Mouse (Mus musculus) cerebellum, adult 18-20 months (tissue): ENCODE results near the gene Ganab.
"Not testable (repeated sequence)": the region's sequence is repeated elsewhere in the genome, so short reads cannot be mapped to it uniquely, and the experiment has no call there.

ENCODE experiments used
- DNase-seq, 2 experiments: peaks; one replicate each; pipeline ENCODE4 v3.0.0; 2021

Gene Ganab

DNA sequence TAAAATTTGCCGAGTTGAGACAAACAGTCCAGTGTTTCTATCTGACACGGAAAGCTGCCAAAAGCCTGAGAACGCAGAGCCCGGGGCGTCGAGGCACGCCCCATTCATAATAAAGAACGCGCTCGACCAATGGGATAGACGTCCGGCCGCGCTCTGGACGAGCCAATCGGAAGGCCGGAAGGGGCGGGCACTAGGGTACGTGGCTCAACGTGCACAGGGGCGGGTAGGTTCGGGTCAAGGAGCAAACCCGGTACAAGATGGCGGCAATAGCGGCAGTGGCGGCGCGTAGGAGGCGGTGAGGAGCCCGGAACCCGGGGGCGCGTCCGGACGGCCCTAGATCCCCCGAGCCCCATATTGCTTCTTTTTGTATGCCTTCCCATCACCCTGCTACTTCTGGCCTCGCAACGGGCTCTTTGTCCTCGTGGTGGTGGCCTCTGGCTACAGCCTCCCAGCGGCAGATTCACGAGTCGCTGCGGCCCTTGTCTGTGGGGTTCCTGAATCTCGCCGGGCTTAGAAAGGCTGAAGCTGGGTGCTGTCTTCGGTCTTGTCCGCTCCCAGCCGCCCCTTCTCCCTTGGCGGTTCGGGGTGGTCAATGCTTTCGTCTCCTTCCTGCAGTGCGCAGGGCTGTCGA is at the start of gene Ganab:
Ganab (plus strand) TSS at position 207 of the 631 bp plus-strand sequence.
- DNase-seq, result peak; percentile 95 to 98

- DNase-seq, result no peak
Observed at GRCm38 (mm10) chr19:8848356-8848755, 49.5 kb upstream of the Ganab start.

DNA sequence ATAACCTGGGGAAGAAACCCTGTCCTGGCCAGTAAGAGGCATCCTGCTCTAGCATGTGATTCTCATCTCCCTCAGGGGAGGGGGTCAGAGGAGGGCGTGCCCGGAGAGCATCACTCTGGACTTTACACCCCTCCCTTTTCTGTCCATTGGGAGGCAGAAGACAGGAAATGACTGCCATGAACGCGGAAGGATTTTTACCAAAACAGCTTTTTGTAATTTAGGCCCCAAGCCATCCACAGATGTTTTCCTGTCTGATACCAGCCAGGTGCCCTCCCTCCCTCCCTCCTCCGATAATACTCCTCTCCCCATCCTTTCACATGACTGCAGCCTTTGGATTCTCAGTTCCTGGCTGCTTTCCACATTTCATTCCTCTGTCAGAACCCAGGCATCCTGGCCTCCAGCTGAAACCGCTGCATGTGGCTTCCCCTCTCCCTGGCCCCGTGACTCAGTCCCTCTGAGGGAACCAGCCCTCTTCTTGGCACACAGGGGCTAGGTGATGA is 47.4 kb upstream of the Ganab start, which contains the start of gene Lrrn4cl:
Lrrn4cl (plus strand) TSS at position 367 of the 500 bp plus-strand sequence.
- DNase-seq, result peak in 1 of 2 experiments; percentile 28

DNA sequence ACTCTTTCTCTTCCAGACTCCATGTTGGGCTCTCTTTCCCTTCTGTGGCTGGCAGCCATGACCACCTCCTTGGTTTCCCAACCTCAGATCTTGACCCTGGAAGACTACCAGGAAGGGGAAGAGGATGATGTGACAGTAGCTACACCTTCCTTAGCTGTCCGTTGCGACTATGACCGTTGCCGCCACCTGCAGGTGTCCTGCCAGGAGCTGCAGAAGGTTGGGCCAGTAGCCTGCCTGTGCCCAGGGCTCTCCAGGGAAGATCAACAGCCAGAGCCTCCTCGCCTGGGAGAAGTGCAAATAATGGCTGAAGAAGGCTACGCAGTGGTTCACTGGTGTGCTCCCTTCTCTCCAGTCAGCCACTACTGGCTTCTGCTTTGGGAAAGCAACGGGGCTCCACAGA is 46.2 kb upstream of the Ganab start:
- DNase-seq, result no peak

DNA sequence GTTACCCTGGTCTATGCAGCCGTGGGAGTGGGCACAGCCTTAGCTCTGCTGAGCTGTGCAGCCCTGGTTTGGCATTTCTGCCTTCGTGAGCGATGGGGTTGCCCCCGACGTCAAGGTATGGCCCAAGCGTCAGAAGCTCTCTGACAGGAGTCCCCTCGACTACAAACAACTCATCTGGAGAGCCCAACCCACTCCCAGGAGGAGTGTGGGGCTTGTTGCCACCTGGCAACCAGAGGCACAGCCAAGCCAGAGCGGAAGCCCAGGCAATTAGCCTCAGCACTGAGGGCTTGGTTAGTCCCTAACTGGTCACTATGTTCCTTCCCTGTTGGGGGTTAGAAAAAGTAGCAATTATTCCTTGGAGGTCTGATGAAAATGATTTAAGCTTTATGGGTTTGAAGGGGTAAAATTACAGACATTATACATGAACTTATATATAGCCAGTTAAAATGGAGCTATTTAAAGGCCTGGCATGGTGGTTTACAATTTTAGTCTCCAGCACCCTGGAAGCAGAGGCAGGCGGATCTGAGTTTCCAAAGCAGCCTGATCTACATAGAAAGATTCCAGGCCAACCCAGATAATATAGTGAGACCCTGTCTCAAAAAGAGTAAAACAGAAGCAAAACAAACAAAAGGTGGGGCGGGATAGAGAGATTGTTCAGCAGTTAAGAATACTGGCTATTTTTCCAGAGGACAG is 45.5 kb upstream of the Ganab start:
- DNase-seq, result no peak

DNA sequence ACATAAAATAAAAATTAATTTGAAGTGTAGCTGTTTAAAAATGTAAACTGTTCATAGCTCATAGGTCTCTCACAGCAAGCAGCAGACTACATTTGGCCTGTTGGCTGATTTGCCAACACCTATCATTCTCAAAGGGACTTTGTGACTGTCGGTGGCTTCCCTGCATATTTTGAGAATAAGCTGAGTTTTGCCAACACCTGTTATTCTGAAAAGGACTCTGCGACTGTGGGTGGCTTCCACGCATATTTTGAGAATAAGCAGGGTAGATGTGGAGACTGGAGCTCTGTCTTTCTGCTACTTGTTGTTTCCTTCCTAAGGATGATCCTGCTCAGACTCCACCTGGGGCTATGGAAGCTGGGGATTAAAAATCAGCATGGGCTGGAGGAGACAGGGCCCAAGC is 44.8 kb upstream of the Ganab start:
- DNase-seq, result no peak

- DNase-seq, result peak in 1 of 2 experiments; percentile 38
Observed at GRCm38 (mm10) chr19:8857689-8858088, 40.2 kb upstream of the Ganab start.

- DNase-seq, result peak in 1 of 2 experiments; percentile 31
Observed at GRCm38 (mm10) chr19:8859018-8859417, 38.9 kb upstream of the Ganab start.

GRCm38 (mm10) chr19:8864265-8864664 is 33.6 kb upstream of the Ganab start:
- DNase-seq, result no peak

GRCm38 (mm10) chr19:8870381-8870780 is 27.5 kb upstream of the Ganab start:
- not testable (repeated sequence) for DNase-seq

DNA sequence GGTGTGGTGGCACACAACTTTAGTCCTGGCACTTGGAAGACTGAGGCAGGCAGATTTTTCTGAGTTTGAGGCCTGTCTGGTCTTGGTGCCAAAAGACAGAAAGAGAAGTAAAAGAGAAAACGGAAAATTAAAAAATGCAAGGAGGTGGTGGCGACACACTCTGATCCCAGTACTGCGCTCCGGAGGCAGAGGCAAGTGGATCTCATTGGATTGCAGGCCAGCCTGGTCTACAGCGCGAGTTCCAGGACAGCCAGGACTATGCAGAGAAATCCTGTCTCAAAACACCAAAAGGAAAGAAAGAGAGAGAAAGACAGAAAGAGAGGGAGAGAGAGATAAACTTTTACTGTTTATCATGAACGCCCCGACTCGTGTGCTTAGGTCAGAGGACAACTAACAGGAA is 27.0 kb upstream of the Ganab start:
- no peak for DNase-seq

DNA sequence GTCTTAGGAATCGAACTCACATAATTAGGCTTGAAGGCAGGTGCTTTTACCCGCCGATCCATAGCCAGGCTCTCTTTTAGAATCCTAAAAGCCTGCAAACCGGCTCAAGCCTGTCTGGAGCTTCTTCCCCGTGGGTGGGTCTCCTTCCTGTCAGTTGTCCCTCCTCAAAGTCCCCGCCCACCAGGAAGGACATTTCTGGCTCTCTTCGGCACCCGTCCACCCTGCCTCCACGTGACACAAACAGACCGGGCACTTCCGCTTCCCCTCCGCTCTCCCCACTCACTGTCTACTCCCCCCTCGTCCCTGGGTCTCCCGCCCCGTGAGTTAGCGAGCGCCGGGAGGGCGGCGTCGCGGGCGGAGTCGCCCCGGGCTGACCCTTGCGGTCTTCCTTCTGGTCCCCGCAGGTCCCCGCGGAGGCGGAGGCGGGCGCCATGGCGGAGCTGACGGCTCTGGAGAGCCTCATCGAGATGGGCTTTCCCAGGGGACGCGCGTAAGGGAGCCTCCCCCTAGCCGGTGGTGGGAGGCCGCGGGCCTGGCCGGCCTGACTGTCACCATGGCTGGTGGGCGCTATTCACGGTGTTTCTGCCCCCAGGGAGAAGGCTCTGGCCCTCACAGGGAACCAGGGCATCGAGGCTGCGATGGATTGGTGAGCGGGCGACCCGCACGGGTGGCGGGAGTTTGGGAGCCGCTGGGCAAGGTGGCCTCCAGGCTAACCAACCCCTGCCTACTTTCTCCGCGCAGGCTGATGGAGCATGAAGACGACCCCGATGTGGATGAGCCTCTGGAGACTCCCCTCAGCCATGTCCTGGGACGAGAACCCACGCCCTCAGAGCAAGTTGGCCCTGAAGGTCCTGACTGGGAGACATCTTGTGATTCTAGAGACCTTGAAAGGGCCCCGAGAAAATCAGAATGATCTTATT is 26.3 kb upstream of the Ganab start, which contains the start of gene Ubxn1:
Ubxn1 (plus strand) TSS at position 230 of the 920 bp plus-strand sequence.
- peak; percentile 96 to 97 for DNase-seq

DNA sequence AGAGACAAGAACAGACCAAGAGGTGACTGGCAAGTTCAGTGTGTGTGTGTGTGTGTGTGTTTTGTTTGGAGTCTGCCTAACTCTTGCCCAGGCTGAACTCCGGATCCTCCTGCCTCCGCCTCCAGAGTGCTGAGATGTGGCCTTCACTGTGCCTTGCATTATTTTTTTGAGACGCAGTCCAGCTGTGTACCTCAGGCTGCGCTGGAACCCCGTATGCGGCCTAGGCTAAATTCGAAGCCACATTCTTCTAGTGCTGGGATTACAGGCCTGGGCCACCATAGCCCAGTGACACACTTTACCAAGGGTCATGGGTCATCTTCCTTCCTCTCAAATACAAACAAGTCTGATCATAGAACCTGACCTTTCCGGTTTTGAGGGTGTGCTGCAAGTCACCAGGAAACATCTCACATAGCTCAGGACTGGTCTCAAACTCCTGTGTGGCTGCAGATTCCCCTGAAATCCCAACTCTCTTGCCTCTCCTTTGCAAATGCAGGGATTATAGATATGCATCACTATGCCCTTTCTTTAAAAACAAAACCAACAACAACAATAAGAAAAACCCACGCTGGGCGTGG is 25.5 kb upstream of the Ganab start:
- no peak for DNase-seq

DNA sequence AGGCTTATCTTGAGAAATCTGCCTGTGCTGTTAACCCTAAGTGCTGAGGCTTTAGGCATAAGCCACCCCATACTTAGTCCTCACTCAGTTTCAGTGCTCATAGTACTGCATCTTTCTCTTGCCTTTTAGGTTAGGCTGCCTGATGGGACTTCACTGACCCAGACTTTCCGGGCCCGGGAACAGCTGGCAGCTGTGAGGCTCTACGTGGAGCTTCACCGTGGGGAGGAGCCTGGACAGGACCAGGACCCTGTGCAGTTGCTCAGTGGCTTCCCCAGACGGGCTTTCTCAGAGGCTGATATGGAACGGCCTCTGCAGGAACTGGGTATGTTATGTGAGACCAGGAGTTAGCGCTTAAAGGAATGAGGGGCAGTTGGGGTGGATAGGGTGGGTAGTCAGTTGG is 22.8 kb upstream of the Ganab start:
- DNase-seq, result no peak

DNA sequence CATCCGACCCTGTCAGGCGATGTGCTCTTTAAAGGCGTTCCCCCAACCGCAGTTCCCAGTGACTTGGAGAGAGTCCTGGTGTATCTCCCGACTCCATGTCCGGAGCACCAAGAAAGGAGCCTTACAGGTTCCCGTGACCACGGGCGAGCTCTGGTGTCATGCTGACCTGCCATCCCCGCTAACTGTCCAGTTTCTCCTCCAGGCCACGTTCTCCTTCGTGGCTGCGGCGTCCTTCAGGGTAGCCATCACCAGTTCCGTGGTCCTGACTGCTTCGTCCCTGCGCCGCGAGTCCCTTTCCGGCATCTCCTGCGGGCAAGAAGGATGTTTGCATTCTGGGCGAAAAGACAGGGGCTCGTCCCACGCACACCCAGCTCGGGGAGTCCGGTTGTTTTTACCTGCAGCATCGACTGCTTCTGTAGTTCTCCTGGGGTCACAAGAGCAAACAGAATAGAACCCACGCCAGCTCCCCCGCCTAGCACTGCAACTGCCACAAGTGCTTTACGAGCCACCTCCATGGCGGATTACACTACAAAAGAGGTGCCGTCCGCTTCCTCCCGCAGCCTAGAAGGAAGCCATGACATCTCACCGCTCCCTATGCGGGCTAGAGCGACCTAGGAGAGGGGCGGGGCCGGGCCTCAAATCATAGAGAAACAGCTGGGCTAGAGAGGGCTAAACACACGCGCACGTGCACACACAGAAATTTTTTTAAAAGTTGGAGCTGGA is 17.4 kb upstream of the Ganab start, which contains the start of gene Uqcc3:
Uqcc3 (minus strand) TSS at position 613 of the 723 bp plus-strand sequence.
- DNase-seq, result peak; percentile 89 to 91

DNA sequence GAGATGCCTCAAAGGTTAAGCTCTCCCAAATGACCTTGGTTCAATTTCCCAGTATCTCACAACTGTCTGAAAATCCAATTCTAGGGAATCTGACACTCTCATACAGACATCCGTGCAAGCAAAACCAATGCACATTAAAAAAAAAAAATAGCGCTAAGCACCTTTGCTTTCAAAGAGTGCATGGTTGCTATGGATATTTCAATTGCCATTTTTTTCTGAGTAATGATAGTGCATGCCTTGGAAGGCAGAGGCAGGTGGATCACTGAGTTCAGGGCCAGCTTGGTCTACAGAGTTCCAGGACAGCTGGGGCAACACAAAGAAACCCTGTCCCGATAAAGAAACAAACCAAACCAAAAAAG is 16.9 kb upstream of the Ganab start:
- DNase-seq, result no peak

DNA sequence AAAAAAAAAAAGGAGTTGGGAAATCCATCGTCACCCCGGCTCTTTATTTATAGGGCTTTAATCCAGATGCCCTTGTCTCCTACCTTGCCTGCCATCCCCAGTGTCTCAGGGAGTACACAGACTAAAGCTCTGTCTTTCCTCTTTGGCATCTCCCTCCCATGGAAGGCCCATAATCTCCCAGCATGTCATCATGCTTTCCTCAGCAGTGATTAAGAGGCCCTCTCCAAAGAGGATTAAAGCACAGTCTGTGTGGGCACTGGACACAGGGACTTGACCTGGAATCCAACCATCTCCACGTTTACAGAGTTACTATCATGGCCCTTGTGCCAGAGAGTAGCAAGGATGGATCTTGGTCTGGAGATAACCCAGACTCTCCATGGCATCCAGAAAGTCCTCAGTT is 14.3 kb upstream of the Ganab start, which contains the start of the genes Lbhd1 and Gm49403:
Lbhd1 (plus strand) TSS at position 117 of the 400 bp plus-strand sequence.
Gm49403 (plus strand) TSS at position 315 of the 400 bp plus-strand sequence.
- no peak for DNase-seq

- DNase-seq, result no peak
Observed at GRCm38 (mm10) chr19:8886916-8887584, 10.8 kb upstream of the Ganab start.

DNA sequence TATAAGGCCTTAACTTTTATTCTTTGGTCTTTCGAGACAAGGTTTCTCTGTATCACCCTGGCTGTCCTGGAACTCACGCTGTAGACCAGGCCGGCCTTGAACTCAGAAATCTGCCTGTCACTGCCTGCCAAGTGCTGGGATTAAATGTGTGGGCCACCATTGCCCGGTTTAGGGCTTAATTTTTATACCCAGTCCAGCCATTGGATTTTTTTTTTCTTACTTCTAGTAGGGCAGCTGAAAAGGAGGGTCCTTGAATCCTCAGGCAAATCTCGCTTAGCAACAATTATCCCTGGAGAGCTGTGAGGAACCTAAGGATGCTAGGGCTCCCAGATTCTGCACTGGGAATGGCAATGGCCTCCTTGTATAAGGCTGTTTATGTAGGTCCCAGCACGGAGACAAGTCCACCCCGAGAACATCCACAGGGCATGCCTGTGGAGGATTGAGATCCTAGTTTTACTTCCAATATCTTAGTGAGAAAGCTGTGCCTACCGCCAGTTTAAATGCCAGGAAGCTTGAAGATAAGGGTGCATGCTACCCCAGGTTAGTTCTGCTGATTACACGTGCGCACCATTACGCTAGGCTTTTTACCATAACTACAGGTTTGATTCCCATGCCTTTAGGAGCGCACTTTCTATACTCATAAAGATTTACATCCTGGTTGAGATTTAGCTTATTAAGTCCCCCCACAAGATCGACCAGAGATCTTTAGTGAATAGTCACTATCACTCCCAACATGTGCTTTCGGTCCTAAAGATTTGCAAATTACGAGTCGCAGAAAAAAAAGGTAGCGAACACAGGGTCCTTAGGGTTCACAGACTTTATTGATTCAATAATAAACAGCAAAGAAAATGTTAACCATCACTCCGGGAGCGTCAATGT is 10.0 kb upstream of the Ganab start:
- DNase-seq, result no peak
